Mouse (Mus musculus) testis, postnatal 14 days (tissue): Measurements from ENCODE around the gene Rab11fip2.

Experiments used
- DNase-seq: peaks from one replicate; pipeline ENCODE4 v3.0.0; 2021; ENCODE audit warnings: low spot score

Rab11fip2 gene

DNA sequence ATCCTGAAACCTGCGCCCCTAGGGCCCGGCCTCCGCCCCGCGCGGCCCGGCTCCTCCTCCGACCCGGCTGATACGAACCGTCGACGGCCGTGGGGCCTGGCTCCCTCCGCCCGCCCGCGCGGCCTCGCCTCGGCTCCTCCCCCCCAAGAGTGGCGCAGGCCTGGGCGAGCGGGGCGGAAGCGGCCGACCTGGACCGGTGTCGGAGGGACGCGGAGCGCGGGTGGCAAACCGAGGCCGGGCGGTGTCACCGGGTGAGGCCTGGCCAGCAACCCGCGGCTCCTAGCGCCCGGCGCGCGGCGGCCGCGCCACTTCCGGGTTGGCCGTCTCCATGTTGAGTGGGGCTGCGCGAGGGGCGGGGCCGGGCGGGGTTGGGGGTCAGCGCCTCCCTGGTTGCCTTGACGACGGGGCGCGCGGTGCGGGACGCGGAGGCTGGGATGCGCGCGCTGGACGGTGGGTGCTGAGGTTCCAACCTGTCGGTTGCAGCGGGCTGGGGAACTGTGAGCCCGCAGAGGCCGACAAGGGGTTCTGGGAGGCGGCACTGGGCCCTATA, at the start of gene Rab11fip2:
Gene Rab11fip2 (minus strand): TSS at position 333 of the 550 bp plus-strand sequence.
- DNase-seq = peak; percentile 89

DNA sequence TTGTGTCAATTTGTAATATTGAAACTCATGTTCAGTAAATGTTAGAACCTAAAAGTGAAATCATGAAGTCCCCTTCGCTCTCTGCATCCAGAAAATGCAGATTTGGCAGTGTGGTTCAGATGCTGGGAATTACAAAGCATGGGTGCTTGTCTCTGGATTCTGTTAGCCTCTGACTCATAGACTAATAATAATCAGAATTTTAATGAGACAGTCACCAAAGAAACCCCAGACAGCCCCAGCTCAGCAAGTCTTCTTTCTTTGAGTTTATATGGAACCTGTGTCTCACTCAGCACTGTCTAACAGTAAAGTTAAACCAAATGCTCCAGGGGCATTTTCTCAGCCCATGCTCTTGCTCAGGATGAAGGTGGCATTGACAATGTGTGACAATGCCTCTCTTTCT, 38.1 kb upstream of the Rab11fip2 start:
- no peak for DNase-seq

DNA sequence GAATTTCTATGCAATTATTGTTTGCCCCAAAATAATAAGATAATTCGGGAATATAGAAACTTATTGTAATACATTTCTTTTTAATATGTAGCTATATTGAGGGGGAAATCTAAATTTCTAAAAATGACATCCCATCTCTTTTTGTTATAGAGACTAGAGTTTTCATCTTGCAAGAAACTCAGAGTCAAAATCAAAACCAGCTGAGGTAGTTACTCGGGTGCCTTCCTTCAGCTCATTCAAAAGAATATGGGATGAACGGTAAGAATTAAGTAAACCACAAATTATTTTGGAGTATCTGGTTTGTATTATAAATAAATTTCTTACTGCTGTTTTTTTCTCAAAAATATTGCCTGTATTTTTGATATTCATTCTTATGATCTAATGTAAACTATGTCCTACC, 11.5 kb upstream of the Rab11fip2 start:
- DNase-seq = no peak

DNA sequence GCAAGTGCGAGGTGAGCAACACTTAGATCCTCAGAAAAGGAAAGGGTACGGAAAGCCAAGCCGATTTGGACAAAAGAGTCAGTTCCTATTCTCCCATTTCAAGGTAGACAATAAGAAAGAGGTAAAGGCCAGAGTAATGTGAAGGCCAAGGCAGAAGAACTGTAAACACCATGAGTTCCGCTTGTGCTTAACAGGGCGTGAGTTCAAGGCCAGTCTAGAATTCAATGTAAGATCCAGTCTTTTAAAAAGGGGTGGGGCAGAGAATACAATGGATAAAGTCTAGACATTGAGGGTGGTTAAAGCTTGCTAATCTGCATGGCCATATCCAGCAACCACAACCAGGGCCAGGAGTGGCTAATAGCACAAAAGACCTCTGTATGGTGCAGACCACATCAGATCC, 6.3 kb upstream of the Rab11fip2 start:
- no peak for DNase-seq

DNA sequence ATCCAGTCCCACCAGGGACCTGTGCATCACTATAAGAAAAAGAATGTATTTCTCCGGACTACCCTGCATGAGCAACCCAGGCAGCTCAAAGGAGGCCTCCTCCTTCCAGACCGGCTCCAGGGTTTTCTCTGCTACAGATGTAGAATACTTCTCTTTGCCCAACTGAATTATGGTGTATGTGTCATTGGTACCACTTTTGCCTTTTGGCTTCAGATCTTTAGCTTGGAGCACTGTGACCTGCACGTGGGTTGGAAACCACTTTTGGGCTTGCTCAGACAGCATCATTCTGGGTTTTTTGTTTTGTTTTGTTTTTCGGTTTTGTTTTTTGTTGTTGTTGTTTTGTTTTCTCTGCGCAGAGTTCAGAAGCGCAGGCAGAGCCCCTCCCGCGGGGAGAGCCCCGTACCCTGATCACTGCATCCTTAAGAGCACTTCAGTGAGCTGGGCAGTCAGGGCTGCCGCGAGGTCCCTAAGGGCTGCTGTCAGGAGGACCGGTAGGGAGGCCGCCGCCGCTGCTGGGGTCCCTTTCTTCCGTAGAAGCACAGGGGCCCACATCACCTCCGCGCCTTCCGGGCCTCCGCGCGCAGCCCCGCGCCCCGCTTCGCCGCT, 635 bp downstream of the Rab11fip2 start:
- DNase-seq = peak; percentile 20

DNA sequence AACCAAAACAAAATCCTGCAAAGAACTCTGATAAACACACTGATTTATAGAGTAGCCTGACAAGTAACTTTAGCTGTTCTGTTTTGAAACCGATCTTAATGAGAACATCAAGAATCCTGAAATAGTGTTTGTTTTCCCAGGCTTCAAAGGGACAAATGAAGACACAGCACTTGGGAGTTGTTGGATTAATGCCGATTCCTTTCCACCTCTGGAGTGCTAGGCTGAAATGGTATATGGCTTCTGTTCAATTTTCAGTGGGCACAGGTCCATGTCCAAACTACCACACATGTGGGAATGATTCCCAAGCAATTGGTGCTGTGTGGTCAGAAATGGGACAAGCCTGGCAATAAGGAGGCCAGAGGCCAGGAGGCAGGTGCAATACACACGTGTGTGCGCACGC, 3.7 kb downstream of the Rab11fip2 start:
- no peak for DNase-seq

DNA sequence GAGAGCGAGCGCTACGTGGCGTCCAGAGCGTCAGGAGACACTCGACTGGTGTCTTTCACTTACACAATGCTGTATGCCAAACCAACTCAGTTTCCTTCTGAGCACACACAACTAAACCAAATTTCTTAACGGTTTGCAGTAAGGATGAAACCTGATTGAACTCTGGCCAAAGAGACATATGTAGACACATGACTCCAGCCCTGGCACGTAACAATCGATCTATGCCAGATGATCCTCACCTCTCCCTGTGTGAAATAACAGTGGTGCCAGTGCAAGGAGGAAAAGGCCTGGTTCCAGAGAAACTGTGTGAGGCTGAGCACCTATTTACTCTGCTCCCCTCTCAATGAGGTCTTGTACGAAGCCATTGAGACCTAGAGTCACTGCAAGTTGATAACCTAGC, 11.4 kb downstream of the Rab11fip2 start:
- DNase-seq = no peak

DNA sequence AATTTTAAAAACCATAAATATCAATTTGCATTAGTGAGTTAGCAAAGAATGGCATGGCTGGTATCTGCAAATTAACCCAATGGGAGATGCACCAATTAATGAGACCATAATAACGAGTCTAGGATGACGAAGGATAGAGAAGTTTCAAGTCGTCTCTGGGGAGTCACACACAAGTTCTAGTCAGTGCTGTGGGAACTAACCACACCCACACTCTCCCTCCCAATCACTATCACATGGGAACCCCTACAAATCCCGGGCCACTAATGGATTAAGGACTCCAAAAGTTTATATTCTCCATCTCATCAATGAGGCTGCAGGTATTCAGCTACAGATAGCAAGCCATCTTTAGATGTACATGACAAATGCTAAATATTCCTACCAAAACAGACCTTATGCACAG, 14.8 kb downstream of the Rab11fip2 start:
- DNase-seq = no peak

DNA sequence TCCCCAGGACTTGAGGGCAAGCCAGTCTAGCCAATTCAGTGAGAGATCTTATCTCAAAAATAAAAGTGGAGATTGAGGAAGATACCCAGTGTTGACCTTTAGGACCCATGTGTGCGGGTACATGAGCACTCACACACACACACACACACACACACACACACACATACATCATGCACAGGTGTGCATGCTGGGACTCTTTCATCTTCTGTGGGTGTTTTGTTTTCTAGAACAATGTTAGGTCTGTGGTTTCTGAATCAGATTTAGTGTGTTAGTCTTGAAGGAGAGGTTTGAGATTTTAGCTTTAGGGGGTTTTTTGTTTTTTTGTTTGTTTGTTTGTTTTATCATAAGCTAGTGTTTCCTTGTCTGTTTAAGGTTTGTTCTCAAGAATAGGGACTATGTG, 17.3 kb downstream of the Rab11fip2 start:
- DNase-seq = no peak

DNA sequence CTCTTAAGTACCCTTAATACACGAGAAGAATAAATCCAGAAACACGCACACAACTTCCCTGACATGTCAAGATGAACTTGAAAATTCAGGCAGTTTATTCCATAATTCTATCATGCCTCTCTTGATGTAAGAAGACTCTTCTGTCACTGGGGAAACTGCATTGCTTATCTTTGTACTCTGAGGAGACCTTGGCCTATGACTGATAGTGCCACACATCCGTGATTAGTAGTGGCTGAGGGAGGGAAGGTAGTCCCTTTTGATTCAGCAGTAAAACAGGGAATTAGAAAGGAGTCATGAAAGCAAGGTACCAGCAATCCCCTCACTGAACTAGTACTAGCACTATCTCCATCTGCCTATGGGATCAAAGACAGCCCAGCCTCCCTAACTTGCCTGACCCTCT, 22.6 kb downstream of the Rab11fip2 start:
- DNase-seq = no peak

DNA sequence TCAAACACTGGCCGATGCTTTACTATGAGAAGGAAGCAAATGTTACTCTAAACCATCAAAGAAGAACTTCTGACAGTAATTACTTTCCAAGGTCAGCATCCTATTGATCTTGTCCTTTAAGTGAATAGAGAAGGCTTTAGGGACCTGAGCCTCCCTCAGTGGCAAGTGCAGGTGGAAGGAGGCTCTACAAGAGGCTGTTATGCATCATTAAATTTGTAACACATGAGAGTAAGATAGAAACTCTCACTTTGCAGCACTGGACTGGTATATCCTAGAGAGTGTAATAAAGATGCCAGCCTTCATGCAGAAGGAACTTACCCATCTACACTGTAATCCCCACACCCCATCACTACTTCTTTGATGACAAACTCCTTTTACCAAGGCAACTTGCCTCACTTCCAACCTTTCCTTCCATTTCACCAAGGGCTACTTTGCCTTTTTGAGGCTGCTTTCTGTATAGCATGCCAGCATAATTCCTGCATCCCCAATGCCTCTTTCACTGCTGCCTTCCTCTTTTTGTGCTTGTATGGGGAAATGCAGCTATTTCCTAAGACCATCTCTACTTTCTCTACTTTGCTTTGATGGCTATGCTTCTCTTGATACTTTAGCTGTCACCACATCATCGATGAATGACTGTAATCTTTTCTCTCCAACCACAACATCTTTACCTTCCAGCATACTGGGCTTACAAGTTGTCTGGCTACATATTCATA, 25.4 kb downstream of the Rab11fip2 start:
- DNase-seq = no peak

DNA sequence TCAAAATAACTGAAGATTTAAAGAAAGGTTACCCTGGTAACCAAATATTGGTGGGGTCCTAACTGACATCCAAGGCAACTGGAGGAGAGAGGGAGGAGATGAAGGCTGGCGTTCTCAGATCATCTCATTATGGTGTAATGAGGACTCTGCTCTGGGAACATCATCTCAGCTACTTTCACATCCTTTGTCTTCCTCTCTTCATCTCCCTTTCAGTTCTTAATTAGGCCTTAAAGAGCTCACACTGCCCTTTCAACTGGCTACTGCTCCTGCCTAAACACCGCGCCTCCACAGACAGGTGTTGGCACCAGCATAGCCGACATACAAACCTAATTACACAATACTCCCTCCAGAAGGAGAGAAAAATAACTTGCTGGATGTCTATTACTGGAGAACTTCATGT, 31.9 kb downstream of the Rab11fip2 start:
- no peak for DNase-seq

DNA sequence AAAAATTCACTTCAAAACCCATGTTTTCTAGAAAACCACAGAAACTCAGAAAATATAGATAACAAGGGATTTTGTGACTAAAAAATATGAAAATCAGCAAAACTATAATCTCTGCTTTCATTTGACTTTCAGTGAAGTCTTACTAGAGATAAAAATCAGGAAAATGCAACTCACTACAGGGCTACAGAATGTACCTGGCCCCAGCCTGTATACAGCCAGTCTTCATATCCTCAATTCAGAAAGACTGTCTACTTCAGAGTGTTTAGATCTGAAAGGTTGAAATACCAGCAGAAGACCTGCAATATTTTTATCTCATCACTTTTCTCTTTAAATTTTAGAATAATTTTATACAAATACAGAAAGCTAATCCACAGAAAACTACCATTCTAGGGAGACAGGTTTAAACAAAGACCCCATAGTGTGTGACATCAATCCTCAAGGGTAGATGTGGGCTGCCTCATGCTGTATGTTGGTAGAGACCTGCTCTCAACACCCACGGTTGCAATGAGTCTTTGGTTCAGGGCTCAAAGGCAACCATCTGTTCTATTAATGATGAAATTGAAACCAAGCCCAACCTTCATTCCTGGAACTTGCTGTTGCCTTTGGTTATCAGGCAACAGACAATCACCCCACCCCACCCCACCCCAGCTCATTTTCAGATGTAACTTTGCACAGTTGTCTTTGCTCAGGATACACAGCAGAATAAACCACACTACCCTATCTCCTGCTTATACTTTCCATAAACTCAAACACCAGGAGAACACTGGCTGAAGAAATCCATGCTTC, 38.0 kb downstream of the Rab11fip2 start:
- no peak for DNase-seq

DNA sequence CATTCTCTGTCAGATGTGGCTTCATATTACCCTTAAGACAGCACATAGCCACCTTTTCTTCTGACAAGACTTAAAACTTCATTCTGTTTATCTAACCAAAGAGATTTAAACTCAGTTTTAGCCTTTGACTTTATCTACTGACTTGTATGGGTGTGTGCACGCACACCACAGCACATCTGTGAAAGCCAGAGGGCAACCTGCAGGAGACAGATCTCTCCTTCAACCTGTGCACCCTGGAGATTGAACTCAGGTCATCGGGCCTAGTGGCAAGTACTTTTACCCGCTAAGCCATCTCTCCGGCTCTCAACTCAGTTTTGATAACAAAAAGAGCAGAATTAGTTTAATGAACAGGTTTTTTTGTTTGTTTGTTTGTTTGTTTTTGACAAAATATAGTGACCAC, 43.5 kb downstream of the Rab11fip2 start:
- DNase-seq = no peak

DNA sequence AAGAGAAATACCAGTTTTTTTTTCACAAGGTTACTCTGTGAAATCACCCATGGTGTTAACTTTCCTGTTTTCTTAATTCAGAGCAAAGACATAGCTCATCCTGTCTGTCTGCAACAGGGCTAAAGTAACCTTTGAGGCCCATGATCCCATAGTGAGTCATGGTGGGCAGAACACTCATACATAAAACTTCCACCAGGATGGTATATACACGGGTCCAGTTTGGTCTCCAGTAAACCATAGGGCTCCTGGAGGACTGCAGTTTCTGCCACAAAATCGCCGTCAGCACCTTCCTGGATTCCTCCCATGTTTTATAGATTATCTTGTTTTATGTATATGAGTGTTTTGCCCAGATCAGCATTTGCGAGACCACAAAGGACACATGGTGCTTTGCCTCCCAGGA, 45.2 kb downstream of the Rab11fip2 start:
- no peak for DNase-seq

DNA sequence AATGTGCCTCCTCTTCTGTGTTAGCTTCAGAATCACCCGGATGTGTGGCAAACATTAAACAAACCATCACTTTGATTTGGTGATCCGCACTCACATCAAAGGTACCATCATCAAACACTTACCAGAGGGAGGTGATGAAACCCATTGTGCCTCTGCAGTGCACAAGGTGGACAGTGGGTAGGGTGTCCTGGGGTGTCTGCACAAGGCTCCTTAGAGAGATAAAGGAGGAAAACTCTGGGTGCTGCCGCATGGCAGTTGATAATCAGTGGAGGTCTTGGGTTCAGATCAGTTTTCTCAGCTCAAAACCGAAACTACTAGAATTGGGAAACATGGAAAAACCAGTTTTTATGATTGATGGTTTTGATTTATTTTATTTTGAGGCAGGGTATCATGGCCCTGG, 54.1 kb downstream of the Rab11fip2 start:
- DNase-seq = no peak

DNA sequence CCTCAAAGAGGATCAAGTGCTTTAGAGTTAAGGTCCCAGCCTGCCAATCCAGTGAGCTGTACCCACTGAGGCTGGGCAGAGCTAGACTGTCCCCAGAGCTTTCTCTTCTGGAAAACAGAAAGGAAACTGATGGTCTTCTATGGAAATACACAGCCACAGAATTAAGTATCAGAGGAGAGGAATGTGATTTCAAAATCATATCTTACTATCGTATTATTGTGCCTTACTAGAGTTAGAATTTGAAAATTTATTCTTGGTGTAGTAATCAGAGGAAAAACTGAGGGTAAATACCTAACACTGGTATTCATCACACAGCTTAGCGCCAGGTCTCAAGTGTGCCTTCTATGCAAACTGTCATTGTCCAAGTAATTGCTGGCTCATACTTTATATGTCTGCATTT, 54.6 kb downstream of the Rab11fip2 start:
- no peak for DNase-seq

DNA sequence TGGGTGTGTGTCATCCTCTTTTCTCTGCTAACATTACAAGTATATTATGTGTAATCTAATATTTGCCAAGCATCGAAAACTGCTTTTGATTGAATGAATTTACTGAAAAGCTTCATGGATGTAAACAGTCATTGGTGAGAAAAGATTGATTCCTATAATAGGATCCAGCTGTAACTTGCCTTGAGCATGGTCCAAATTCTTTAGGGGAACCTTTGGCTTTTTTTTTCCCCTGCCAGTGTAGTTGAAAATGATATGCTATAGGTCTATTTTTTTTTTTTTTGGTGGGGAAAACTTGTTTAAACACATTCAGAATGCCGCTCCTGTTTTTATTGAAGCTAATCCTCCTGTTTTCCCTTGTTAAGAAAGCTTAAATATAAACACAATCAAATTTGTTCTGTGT, 55.6 kb downstream of the Rab11fip2 start:
- no peak for DNase-seq

DNA sequence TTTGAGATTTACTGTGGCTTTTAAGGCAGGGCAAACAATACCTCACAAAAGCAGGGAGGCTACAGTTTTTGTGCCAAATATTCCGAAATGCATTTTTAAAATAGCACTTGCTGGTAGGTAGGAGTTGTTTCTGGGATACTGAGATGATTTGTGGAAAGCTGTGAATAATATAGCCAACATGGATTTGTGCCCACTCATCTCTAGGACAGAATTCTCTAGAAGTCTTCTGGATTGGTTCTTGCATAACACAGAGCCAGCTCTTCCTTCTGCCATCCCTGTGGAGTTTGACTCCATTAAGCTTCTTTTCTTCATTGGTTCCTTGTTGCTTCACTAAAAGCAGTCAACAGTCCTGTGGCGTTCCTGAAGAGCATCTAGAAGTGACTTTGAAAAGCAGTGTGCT, 58.2 kb downstream of the Rab11fip2 start:
- DNase-seq = no peak

DNA sequence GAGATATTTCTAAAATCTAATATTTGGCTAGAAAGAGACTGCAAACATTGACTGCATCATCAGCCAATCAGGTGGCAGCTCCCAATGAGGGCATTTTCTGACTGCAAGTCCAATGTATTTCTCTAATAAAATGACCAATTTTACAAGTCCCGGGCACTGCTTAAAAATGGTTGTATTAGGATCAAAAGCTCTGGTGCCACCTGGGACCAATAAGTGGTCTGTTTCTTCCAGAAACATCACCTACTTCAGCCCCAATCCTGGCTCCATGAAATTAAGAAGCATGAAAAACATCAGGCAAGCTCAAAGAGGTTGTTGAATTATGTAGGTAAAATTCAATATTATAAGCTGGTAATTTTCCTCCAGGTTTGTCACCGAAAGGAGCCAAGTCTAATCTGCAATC, 66.2 kb downstream of the Rab11fip2 start:
- DNase-seq = no peak

DNA sequence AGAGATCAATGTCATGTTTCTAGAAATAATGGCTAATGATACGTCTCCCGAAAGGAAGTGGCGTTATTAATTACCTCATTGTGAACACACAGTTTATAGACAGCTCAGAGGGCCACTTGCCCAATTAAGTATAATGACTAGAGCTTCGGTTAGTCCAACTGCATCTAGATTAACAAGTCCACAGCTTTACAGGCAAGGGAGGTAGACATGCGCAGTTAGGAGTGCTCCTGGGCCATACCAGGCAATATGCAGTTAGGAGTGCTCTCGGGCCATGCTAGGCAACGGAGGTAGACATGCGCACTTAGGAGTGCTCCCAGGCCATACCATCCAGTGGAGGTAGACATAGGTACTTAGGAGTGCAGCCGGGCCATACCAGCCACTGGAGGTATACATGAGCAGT, 76.8 kb downstream of the Rab11fip2 start:
- DNase-seq = no peak

DNA sequence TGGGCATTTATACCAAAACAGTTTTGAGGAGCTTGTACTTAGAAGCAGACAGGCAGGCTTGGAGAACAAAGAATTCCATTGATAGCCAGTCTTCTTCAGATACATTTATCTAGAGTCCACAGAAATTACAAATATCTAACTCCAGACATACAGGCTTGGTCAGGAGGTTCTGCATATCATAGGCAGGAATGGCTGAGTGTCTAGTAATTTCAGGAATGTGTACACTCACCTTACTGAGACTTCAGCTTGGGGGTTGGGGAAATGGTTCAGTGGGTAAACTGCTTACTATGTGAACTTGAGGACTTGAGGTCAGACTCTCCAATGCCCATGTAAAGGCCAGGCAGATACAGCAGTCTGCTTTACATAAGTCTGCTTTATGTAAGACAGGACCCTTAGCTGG, 81.0 kb downstream of the Rab11fip2 start:
- no peak for DNase-seq

DNA sequence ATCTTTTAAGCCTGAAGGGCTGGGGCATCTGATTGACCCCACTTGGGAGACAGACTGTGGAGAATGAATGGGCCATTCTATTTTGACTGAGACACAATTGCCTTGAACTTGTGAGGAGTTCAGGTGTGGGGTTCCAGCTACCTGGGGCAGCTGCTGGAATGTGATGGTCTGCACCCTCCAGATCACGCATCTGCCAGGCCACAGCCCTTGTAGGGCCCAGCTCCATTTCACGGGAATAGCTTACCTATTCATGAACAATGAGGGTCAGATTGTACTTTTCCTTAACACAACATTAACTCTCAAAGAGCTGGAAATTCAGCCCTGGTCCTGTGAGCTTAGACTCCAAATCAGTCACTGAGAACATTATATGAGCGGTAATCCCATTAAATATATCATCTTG, 82.7 kb downstream of the Rab11fip2 start:
- no peak for DNase-seq
